In genomic region chr2:166154749-166155453, GRCm38 (mm10) we compare ENCODE assay signal across 7 mouse cellular contexts. TPM values are rescaled to one million over a fixed set of nuclear protein-coding genes. Genes with fewer than 3 reads are reported as not detected.
DNase-seq lines count a peak whose midpoint lies in the region; ATAC-seq lines count a peak whose summit lies in the region.

No protein-coding gene starts in this region.

- peak overlapping the region; percentile 99 for H3K27ac ChIP-seq in embryonic facial prominence, embryonic 10.5 days (replicated peaks)
- peak overlapping the region; percentile 77 to 94 for H3K27ac ChIP-seq in heart, embryonic 14.5 days (replicated peaks in 1 of 2; ENCODE audit: control insufficient read depth in 1 of 2, insufficient read depth in 1 of 2, low read depth in 2 of 2, low read length in 2 of 2)
- peak overlapping the region; percentile 93 for H3K27ac ChIP-seq in stomach, embryonic 15.5 days

- peaks cover 16% of the 10 kb centered on the region for H3K36me3 ChIP-seq in embryonic facial prominence, embryonic 10.5 days (replicated peaks)
- H3K36me3 ChIP-seq in heart, embryonic 14.5 days (ENCODE audit: control insufficient read depth, insufficient read depth, low read length), result peaks cover 6% of the 10 kb centered on the region; the same call in 1 of the 2 replicates
- H3K36me3 ChIP-seq in megakaryocyte, embryonic 14.5 days (replicated peaks; ENCODE audit: low read length), result no peaks in the 10 kb centered on the region
- no peaks in the 10 kb centered on the region for H3K36me3 ChIP-seq in stomach, embryonic 15.5 days

- peak; percentile 53 for DNase-seq in right cerebral cortex, adult 18-20 months
- no peak for DNase-seq in right cerebral cortex, postnatal 36 days (ENCODE audit: low spot score in 2 of 2)
- peak; percentile 81 for DNase-seq in embryonic facial prominence, embryonic 10.5 days (ENCODE audit: low spot score)
- peak; percentile 40 to 50 for DNase-seq in layer of hippocampus, postnatal 36 days

- H3K9me3 ChIP-seq in embryonic facial prominence, embryonic 10.5 days, result no peaks in the 10 kb centered on the region
- H3K9me3 ChIP-seq in heart, embryonic 14.5 days (ENCODE audit: control insufficient read depth, low read length), result no peaks in the 10 kb centered on the region; the same call in 1 of the 2 replicates
- H3K9me3 ChIP-seq in megakaryocyte, embryonic 14.5 days, result peaks cover 3% of the 10 kb centered on the region; the same call in 1 of the 2 replicates
- no peaks in the 10 kb centered on the region for H3K9me3 ChIP-seq in stomach, embryonic 15.5 days

- peak overlapping the region; percentile 92 for H3K4me3 ChIP-seq in embryonic facial prominence, embryonic 10.5 days
- H3K4me3 ChIP-seq in heart, embryonic 14.5 days (ENCODE audit: control insufficient read depth in 1 of 2, insufficient read depth in 1 of 2, low read depth in 1 of 2, low read length in 2 of 2), result peak overlapping the region; percentile 82 to 83
- peak overlapping the region; percentile 85 for H3K4me3 ChIP-seq in megakaryocyte, embryonic 14.5 days (replicated peaks)
- H3K4me3 ChIP-seq in stomach, embryonic 15.5 days (replicated peaks), result peak overlapping the region; percentile 71

- peaks cover 9% of the 10 kb centered on the region; the same call in 1 of the 2 replicates for H3K27me3 ChIP-seq in embryonic facial prominence, embryonic 10.5 days (replicated peaks; ENCODE audit: low read depth, poor library complexity, severe bottlenecking)
- no peaks in the 10 kb centered on the region for H3K27me3 ChIP-seq in heart, embryonic 14.5 days (ENCODE audit: control insufficient read depth, insufficient read depth, low read length)
- H3K27me3 ChIP-seq in megakaryocyte, embryonic 14.5 days (replicated peaks), result peaks cover 86% of the 10 kb centered on the region
- no peaks in the 10 kb centered on the region for H3K27me3 ChIP-seq in stomach, embryonic 15.5 days (replicated peaks)

- H3K4me2 ChIP-seq in heart, embryonic 14.5 days (ENCODE audit: low read length), result peak overlapping the region; percentile 81
- H3K4me2 ChIP-seq in stomach, embryonic 15.5 days, result peak overlapping the region; percentile 88

- H3K9ac ChIP-seq in heart, embryonic 14.5 days (ENCODE audit: low read length), result peak overlapping the region; percentile 96
- peak overlapping the region; percentile 73 for H3K9ac ChIP-seq in stomach, embryonic 15.5 days

- peaks cover 85% of the 10 kb centered on the region for H3K4me1 ChIP-seq in embryonic facial prominence, embryonic 10.5 days
- H3K4me1 ChIP-seq in heart, embryonic 14.5 days (ENCODE audit: control insufficient read depth in 2 of 2, insufficient read depth in 2 of 2, low read length in 2 of 2), result peaks cover 39 to 46% of the 10 kb centered on the region in 2 experiments
- H3K4me1 ChIP-seq in megakaryocyte, embryonic 14.5 days, result peaks cover 22% of the 10 kb centered on the region
- H3K4me1 ChIP-seq in stomach, embryonic 15.5 days, result peaks cover 43% of the 10 kb centered on the region

- WGBS in embryonic facial prominence, embryonic 10.5 days, result 1% methylated on average over 95 of the region's 95 CpGs
- under 1% methylated on average over 76 of the region's 95 CpGs for WGBS in heart, embryonic 14.5 days
- under 1% methylated on average over 94 of the region's 95 CpGs for WGBS in stomach, embryonic 15.5 days

- ATAC-seq in heart, embryonic 14.5 days (ENCODE audit: insufficient number of reproducible peaks, insufficient read depth, low FRiP score, low read depth), result peak; percentile 19; the same call in 1 of the 2 replicates
- ATAC-seq in stomach, embryonic 15.5 days (ENCODE audit: insufficient read depth, low FRiP score, low read depth), result no peak

RNA-seq across cellular contexts. Expression of gene Sulf2, which starts 0.6 kb away (rescaled TPM):
- polyA plus RNA-seq in embryonic facial prominence, embryonic 10.5 days (2016; fragmentation: Nextera tagmentation; extraction: Ambion mirVana), result 115 and 131 TPM in 2 replicates
- polyA plus RNA-seq in heart, embryonic 14.5 days (2014; fragmentation: Nextera tagmentation; extraction: Ambion mirVana), result 106 and 115 TPM in 2 replicates
- total RNA-seq in layer of hippocampus, postnatal 36 days (2021), result 100 to 1,000 TPM; 110 to 111 TPM
- polyA plus RNA-seq in megakaryocyte, embryonic 14.5 days (2012; ENCODE audit: insufficient read depth, low replicate concordance), result 0.41 and 4.8 TPM in 2 replicates
- polyA plus RNA-seq in stomach, embryonic 15.5 days (2015; fragmentation: Nextera tagmentation; extraction: Ambion mirVana), result 121 and 140 TPM in 2 replicates

Comparison
In these comparisons a context has a peak if more than half of its experiments do, and no peak if none do; other contexts are left out.
1. DNase-seq: peak in right cerebral cortex, adult 18-20 months (single experiment), embryonic facial prominence, embryonic 10.5 days (single experiment) and layer of hippocampus, postnatal 36 days (2 of 2); none in right cerebral cortex, postnatal 36 days (0 of 2).
2. RNA of gene Sulf2, which starts 0.6 kb away (polyA plus RNA-seq): 115 to 131 TPM in embryonic facial prominence, embryonic 10.5 days, 121 to 140 TPM in stomach, embryonic 15.5 days and 106 to 115 TPM in heart, embryonic 14.5 days; 0.41 to 4.8 TPM in megakaryocyte, embryonic 14.5 days; every median in the first group is over 10 times any median in the second.
3. Peak in every context shown above with its lines, with median percentiles within 50 percentile points of each other: H3K27ac ChIP-seq and H3K4me3 ChIP-seq.